Mouse (Mus musculus) spleen, adult 18-20 months (tissue): ENCODE data around the gene Gm9958.
A peak's percentile ranks its signal among the peaks of the same experiment; 100 is the strongest.

Experiments
- DNase-seq, 2 experiments: peaks; one replicate each; pipeline ENCODE4 v3.0.0; 2022; ENCODE audit warnings: mixed read lengths in 2 of 2

Gene Gm9958

DNA sequence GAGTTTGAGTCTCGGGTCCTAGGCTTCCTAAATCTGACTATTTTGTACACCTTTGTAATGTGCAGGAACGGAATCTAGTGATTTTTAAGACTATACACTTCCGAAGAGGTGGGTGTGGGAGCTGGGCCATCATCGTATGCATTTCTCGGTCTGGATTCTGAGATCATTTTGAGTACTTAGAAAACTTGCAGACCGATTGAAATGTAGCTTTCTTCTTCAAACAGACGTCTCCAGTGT, at the start of gene Gm9958:
Gene Gm9958 (plus strand): TSS at position 138 of the 237 bp plus-strand sequence.
- no peak for DNase-seq

DNA sequence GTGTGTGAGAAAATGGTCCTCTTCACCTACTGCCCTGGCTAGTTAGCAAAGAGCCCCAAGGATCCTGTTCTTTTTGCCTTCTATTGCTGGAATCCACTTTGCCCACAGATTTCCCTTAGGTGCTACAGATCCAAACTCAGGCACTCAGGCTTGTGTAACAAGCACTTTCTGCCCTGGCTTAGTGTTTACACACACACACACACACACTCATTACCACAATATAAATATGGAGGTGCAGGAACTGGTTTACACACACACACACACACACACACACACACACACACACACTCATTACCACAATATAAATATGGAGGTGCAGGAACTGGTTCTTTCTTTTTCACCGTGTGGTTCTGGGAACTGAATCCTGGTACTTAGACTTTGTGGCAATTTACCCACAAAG, 35.9 kb upstream of the Gm9958 start:
- no peak for DNase-seq

GRCm38 (mm10) chr5:90332478-90332877, 34.5 kb upstream of the Gm9958 start:
- DNase-seq: no peak

DNA sequence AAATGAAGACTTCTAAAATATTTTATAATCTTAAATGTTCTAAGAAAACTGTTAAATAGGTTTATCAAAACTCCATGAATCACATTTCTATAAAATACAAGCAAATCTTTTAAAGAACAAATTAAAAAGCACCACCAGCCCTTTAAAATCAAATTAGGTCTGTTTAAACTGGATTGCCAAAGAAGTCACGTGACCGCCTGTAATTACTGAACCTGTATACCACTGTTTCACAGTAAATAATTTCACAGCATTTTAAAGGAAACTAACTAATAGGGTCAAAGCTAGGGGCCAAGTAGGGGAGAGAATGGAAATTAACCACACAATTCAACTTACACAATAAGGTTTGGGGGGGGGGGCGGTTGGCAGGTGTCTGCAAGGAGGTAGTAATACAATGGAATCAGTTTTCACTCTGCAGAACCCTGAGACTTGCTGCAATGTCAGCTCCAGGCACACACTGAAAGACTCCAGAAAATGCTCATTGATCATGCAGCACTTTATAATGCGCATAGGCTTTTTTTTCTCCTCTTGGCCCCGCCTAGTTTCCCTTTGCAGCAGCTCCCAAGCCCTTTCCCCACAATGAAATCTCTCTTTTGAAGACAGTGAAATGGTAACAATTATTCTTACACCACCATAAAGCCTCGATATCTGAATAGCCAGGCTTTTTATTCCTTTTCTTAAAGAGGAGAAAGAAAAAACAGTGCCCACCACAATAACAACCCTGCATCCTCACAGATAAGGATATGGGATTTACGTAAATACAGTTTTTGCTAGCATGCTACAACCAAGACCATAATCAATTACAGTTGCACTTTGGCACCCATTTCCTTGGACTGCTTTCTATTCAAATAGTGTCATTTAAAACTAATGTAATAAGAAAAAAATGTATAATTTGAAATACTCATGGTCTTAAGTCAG, 28.6 kb upstream of the Gm9958 start:
- DNase-seq: no peak

- DNase-seq: no peak
Measured at GRCm38 (mm10) chr5:90339129-90339952, 27.7 kb upstream of the Gm9958 start.

DNA sequence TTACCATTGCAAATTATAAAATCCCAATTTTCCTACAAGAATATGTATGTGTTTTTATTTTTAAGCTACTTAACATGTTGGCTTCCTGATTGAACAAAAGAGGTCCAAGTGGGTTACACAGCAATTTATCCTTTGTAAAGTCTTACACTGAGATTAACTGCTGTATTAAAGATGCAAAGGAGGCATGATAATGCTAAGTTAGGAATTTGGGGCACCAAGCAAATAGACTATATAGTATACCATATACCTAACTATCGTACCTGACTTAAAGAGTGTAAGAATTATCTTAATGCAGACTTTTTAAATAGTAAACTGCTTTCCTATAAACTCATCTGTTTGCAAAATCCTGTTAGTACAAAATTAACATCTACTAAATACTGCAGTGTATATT, 27.1 kb upstream of the Gm9958 start:
- no peak for DNase-seq

GRCm38 (mm10) chr5:90340847-90341246, 26.2 kb upstream of the Gm9958 start:
- no peak for DNase-seq

DNA sequence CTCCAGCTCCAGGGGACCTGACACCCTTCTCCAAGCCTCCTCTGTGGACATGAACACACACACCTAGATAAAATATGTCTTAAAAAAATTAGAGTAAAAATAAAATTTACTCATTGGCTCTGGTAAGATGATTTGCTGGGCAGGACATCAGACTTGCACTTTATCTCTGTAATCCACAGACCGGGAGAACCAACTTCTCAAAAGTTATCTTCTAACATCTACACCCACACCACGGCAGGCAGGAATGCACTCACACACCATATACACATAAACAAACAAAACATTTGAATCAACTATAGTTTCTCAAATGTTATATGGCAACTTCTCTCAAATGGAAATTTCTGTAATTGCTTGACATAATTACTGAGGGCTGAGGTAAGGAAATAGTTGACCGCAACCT, 20.1 kb upstream of the Gm9958 start:
- no peak for DNase-seq

DNA sequence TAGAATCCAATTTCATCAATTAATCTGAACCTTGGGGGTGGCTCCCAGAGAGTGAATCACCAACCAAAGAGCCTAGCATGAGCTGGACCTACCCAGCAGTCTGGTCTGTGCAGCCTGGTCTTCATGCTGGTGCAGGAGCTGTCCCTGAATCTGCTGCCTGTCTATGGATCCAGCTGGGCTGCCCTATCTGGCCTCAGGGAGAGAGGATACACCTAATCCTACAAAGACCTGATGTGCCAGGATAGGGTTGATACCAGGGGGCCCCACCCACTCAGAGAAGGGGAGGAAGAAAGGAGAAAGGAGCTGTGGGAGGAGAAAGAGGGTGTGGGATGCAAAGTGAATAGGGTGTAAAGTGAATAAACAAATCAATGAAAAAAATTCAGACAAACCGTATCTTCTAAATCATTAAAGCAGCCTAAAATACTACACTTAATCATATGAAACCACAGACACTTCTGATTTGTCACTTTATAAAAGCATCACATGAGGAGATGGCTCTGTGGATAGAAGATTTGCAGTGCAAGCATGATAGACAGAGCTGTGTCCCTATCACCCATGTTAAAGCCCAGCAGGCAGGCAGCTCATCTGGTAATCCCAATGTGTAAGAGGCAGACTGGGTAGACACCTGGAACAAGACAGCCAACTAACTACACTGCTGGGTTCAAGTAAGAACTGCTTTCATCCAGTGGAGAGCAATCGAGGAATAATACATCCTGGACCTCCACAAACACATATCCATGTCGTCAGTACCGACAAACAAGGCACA, 13.3 kb upstream of the Gm9958 start:
- no peak for DNase-seq

DNA sequence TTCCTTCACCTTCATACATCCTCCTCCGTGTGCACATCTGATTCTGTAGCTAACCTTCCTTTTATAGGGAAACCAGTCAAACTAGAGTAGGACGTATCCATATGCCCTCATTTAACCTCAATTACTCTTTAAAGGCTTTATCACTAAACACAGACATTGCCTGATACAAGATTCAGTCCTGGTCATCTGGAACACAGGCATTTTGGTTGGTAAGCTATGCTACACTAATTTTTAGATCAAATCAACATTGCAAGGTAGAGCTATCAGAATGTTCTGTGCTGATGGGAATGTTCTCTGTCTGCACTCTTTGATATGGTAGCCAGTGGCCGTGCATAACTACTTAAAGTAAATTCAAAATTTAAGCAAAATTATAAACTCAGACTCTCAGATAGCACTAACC, 11.2 kb upstream of the Gm9958 start:
- no peak for DNase-seq

- DNase-seq: peak in 1 of 2 experiments; percentile 63
Measured at GRCm38 (mm10) chr5:90364526-90364925, 2.5 kb upstream of the Gm9958 start.

DNA sequence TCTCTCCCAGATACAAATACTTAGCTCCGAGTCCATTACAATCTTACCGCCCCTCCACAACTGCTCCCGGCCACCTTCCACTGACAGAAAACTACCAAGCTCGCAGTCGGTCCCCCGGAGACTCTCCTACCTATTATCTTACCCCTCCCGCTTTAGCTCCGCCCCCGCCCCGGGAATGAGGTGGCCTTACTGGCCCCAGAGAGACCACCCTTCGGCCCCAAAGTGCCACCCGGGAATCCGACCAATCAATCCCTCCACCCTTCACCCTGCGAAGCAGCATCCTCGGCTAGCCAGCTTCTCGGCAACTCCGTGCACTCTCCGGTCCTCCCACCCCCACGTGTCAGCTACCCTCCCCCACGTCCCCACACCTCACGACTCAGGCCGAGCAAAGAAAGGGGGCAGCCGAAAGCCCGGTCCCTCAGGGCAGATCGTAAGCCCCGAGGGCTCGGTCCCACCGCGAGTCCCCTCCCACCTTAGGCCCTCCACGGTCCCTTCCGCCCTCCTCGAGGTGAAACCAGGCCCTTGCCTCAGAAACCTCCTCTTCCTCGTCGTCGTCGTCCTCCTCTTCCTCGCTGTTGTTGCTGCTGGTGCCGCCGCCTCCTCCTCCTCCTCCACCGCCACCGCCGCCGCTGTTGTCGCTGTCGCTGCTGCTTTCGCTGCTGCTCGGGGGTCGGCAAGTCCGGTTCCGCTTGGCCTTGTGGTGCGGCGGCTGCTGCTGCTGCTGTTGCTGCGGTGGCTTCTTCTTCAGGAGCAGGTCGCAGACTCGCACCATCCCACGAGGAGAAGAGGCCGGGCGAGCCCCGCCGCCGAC, 1.7 kb upstream of the Gm9958 start:
- DNase-seq: peak; percentile 44 to 58

DNA sequence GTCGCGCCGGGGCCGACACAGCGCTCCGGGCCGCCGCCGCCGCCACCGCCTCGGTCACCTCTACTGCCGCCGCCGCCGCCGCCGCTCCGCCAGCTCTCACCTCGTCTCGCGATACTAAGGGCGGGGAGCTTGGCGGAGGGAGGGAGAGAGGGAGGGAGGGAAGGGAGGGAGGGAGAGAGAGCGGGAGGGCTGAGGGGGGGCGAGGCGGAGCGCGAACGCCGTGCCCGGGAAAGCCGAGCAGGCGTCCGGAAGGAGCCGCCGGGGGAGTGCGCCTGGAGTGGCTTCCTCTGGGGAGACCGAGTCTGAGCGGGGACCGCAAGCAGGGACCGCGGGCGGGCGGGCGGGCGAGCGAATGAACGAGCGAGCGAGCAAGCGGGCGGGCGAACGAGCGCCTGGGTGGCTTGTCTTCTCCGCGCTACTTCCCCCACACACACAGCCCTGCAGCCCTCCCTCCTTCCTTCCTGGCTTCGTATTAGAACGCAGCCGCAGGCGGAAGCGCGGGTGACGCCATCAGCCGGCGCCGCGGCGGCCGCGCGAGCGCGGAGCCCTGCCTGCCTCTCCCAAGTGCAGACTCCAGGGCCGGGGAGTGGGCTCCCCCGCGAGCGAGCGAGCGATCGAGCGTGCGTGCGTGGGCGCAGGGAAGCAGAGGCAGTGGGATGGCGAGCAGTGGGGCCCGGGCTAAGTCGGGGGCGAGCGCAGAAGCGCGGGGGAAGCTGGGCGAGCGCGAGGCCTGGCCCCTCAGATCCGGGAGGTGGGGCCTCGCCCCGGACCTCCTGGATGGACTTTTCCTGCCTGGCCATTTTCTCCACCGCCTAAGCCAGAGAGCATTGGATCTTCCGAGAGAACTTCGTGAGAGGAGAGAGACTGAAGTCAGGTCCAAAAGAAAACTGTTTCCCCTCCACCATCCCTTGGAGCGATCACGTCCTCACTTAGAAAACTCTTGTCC, 610 bp upstream of the Gm9958 start, which contains the start of gene Ankrd17:
Gene Ankrd17 (minus strand): TSS at position 457 of the 946 bp plus-strand sequence.
- peak; percentile 84 to 86 for DNase-seq

GRCm38 (mm10) chr5:90370401-90370800, 3.4 kb downstream of the Gm9958 start:
- DNase-seq: no peak

GRCm38 (mm10) chr5:90373708-90374107, 6.7 kb downstream of the Gm9958 start:
- DNase-seq: no peak

GRCm38 (mm10) chr5:90381458-90381857, 14.5 kb downstream of the Gm9958 start:
- no peak for DNase-seq

DNA sequence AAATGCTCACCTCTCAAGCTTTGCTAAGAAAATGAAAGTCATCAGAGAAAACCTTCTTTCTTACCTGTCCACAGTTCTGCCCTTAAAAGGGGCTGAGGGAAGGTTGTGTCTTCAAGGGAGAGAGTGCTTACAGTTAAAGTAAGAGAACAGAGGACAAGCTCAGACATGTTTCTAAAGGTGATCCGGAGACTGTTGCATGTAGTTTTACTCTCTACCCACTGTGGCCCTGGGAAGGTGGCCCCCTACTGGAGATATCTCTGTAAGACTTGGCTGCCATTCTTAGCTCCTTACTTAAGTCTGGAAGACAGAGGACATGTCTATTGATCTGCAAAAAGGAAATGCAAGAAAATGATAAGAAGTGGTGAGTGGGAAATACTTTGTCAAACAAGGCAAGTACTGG, 16.1 kb downstream of the Gm9958 start:
- DNase-seq: peak in 1 of 2 experiments; percentile 36

DNA sequence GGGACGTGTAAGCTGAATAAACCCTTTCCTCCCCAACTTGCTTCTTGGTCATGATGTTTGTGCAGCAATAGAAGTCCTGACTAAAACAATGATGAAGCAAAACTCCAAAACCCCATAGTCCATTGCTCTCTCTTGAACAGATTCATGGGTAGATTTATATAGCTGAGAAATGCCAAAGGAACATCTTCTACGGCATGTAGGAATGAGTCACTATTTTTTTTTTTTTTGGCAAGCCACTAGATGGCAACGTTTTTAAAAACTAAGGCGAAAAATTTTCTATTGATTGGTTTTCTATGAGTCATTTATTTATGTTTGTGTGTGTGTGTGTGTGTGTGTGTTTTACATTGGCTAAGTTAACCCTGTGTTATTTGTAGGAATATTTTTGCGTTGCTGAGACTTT, 26.8 kb downstream of the Gm9958 start:
- DNase-seq: no peak

- no peak for DNase-seq
Measured at GRCm38 (mm10) chr5:90394322-90394721, 27.3 kb downstream of the Gm9958 start.

DNA sequence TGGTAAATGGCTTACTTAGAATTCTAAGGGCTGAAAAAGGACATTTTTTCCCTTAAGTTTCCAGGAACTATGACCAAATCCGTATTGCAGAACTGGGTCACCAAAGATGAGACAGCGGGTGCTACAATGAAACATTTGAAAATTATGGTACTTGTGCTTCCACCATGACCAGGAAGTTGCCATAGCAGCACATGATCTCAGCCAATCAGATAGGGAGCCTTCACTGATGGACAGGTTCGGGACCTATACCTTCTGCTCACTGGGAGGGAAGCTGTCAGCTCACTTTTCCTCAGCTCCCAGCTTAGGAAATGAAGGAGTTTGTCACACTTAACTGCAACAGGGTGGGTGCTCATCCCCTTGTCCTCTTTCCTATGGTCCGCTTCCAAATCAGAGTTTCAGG, 29.8 kb downstream of the Gm9958 start:
- no peak for DNase-seq

DNA sequence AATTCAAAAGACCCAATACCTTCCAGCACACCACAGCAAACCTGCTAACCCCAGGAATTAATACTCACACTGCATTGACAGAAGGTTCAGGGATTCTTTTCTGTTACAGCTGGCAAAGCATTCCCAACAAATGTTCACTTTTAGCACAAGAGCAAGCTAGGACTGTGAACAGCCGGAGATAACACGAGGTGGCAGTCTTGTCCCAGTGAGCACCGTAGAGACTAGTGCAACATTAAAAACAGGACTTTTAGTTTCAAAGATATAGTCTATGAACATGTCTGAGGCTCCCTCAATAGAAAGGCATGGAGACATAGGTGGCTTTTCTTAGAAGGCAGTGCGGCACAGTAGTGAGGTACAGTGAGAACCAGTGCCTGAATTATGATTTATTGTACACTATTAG, 38.2 kb downstream of the Gm9958 start:
- peak in 1 of 2 experiments; percentile 1 for DNase-seq
